Mouse (Mus musculus): ENCODE measurements around the gene Nrf1. TPM values are rescaled to one million over a fixed set of nuclear protein-coding genes. Genes with fewer than 3 reads are reported as not detected.

The Nrf1 gene
- polyA plus RNA-seq, 1 experiment from 2014 or later, result 51.3 TPM

- Histone ChIP-seq H3K27ac (no peak overlapping the region), H3K4me1 (no peaks in the 10 kb centered on the region), H3K9me3 (no peaks in the 10 kb centered on the region), H3K4me3 (no peak overlapping the region), H3K27me3 (no peaks in the 10 kb centered on the region), H3K9ac (no peak overlapping the region), H3K4me2 (no peak overlapping the region), H3K36me3 (no peaks in the 10 kb centered on the region)
- ATAC-seq (ENCODE audit: insufficient number of reproducible peaks, low FRiP score, low TSS enrichment, low read depth), result no peak
- 77% methylated on average over 4 of the region's 4 CpGs for WGBS
These were observed 12.7 kb upstream of the Nrf1 start for GRCm38 (mm10) chr6:30035112-30035511.

- no peak overlapping the region for H3K27ac ChIP-seq
- no peak overlapping the region for H3K4me2 ChIP-seq
- no peak overlapping the region for H3K4me3 ChIP-seq
- no peak overlapping the region for H3K9ac ChIP-seq
- H3K4me1 ChIP-seq, result no peaks in the 10 kb centered on the region
- H3K9me3 ChIP-seq, result no peaks in the 10 kb centered on the region
- 23% methylated on average over 1 of the region's 1 CpGs for WGBS
- H3K27me3 ChIP-seq, result no peaks in the 10 kb centered on the region
- H3K36me3 ChIP-seq, result no peaks in the 10 kb centered on the region
- no peak for ATAC-seq (ENCODE audit: insufficient number of reproducible peaks, low FRiP score, low TSS enrichment, low read depth)
These were observed 6.3 kb upstream of the Nrf1 start for GRCm38 (mm10) chr6:30041498-30041897.

DNA sequence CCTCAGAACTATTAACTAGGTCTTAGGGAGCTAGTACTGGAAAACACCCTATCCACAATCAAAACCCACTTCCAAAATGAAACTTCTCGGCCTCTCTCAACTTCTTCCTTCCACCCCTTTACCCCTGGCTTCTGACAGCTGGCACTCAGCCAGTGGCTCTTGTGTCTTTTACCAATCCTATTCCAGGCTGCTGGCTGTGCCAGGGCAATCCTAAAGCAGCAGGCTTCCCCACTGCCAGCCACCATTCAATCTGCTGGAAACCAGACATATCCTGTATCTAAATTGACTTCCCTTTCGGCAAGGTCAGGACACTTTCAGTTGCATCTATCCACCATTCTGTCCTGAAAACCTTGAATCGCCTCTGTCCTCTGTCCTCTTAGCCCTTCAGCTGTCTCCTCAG lies 5.3 kb upstream of the Nrf1 start:
- ATAC-seq (ENCODE audit: insufficient number of reproducible peaks, low FRiP score, low TSS enrichment, low read depth), result no peak
- H3K9me3 ChIP-seq, result no peaks in the 10 kb centered on the region
- H3K27ac ChIP-seq, result no peak overlapping the region
- H3K4me2 ChIP-seq, result no peak overlapping the region
- H3K4me3 ChIP-seq, result no peak overlapping the region
- H3K27me3 ChIP-seq, result no peaks in the 10 kb centered on the region
- H3K4me1 ChIP-seq, result no peaks in the 10 kb centered on the region
- no peak overlapping the region for H3K9ac ChIP-seq
- H3K36me3 ChIP-seq, result no peaks in the 10 kb centered on the region
- WGBS, result 73% methylated on average over 3 of the region's 3 CpGs

DNA sequence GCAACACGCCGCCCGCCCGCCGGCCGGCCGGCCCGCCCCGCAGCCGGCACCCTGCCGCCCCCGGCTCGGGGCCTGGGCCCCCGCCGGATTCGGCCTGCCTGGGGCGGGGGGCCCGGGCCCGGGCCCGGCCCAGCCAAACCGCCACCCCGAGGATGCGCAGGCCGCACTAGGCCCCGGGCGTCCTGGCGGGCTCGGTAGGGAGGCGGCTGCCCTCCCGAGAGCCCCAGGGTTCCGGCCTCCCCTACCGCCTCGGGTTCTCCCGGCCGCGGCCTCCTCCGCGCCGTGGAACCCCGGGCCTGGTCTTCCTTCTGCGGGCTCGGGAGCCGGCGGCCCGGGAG lies 344 bp downstream of the Nrf1 start:
- Histone ChIP-seq H3K4me2 (peak overlapping the region; percentile 72), H3K4me3 (peak overlapping the region; percentile 96), H3K4me1 (peaks cover 12% of the 10 kb centered on the region; the same call in 1 of the 2 replicates), H3K9me3 (no peaks in the 10 kb centered on the region), H3K27me3 (no peaks in the 10 kb centered on the region), H3K36me3 (no peaks in the 10 kb centered on the region), H3K9ac (peak overlapping the region; percentile 100), H3K27ac (peak overlapping the region; percentile 100)
- under 1% methylated on average over 43 of the region's 45 CpGs for WGBS
- no peak; the same call in 1 of the 2 replicates for ATAC-seq (ENCODE audit: insufficient number of reproducible peaks, low FRiP score, low TSS enrichment, low read depth)

GRCm38 (mm10) chr6:30048501-30049353 lies 939 bp downstream of the Nrf1 start:
- under 1% methylated on average over 46 of the region's 54 CpGs for WGBS
- Histone ChIP-seq H3K9ac (peak overlapping the region; percentile 100), H3K27me3 (no peaks in the 10 kb centered on the region), H3K27ac (peak overlapping the region; percentile 100), H3K9me3 (no peaks in the 10 kb centered on the region), H3K4me3 (peak overlapping the region; percentile 96), H3K36me3 (no peaks in the 10 kb centered on the region; the same call in 1 of the 2 replicates), H3K4me2 (peak overlapping the region; percentile 72), H3K4me1 (peaks cover 12% of the 10 kb centered on the region; the same call in 1 of the 2 replicates)
- ATAC-seq (ENCODE audit: insufficient number of reproducible peaks, low FRiP score, low TSS enrichment, low read depth), result peak; percentile 32

DNA sequence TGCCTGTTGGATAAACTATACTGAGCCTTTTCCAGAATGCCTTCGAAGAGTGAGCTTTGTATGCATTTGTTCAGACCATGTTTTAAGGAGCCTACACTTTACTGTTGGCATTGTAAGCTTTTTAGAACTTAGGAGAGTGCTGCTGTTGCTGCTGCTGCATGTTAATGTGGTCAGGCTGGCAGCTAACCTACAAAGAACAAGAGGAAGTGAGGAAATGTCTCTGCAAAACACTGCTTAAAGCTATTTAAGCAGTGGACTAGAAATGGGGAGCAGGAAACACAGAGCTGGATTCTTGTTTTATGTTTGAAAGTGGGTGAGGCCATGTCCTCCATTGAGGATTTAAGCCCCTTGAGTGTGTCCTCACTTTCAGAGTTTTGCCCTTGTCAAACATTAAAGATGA lies 5.3 kb downstream of the Nrf1 start:
- whole genome bisulfite sequencing, result 81% methylated on average over 1 of the region's 1 CpGs
- H3K4me3 ChIP-seq, result no peak overlapping the region
- H3K4me1 ChIP-seq, result peaks cover 12% of the 10 kb centered on the region; the same call in 1 of the 2 replicates
- no peaks in the 10 kb centered on the region for H3K27me3 ChIP-seq
- no peak overlapping the region for H3K4me2 ChIP-seq
- peak overlapping the region; percentile 43; the same call in 1 of the 2 replicates for H3K27ac ChIP-seq
- ATAC-seq (ENCODE audit: insufficient number of reproducible peaks, low FRiP score, low TSS enrichment, low read depth), result no peak
- no peaks in the 10 kb centered on the region; the same call in 1 of the 2 replicates for H3K36me3 ChIP-seq
- H3K9me3 ChIP-seq, result no peaks in the 10 kb centered on the region
- H3K9ac ChIP-seq, result no peak overlapping the region

GRCm38 (mm10) chr6:30062544-30062943 lies 14.8 kb downstream of the Nrf1 start:
- Histone ChIP-seq H3K9ac (no peak overlapping the region), H3K4me2 (no peak overlapping the region), H3K4me1 (no peaks in the 10 kb centered on the region), H3K9me3 (no peaks in the 10 kb centered on the region), H3K36me3 (0 out of 2 replicates have a peak, but pooled peaks cover 2% of the 10 kb centered on the region), H3K4me3 (no peak overlapping the region), H3K27ac (no peak overlapping the region), H3K27me3 (no peaks in the 10 kb centered on the region)
- WGBS, result 100% methylated on average over 2 of the region's 2 CpGs
- no peak for ATAC-seq (ENCODE audit: insufficient number of reproducible peaks, low FRiP score, low TSS enrichment, low read depth)

- no peak for ATAC-seq (ENCODE audit: insufficient number of reproducible peaks, low FRiP score, low TSS enrichment, low read depth)
- H3K27me3 ChIP-seq, result no peaks in the 10 kb centered on the region
- no peak overlapping the region for H3K27ac ChIP-seq
- H3K4me3 ChIP-seq, result no peak overlapping the region
- no peaks in the 10 kb centered on the region for H3K36me3 ChIP-seq
- H3K4me1 ChIP-seq, result no peaks in the 10 kb centered on the region
- no peak overlapping the region for H3K9ac ChIP-seq
- WGBS, result 86% methylated on average over 2 of the region's 2 CpGs
- H3K9me3 ChIP-seq, result no peaks in the 10 kb centered on the region
- no peak overlapping the region for H3K4me2 ChIP-seq
These were observed 17.6 kb downstream of the Nrf1 start for GRCm38 (mm10) chr6:30065369-30065768.

DNA sequence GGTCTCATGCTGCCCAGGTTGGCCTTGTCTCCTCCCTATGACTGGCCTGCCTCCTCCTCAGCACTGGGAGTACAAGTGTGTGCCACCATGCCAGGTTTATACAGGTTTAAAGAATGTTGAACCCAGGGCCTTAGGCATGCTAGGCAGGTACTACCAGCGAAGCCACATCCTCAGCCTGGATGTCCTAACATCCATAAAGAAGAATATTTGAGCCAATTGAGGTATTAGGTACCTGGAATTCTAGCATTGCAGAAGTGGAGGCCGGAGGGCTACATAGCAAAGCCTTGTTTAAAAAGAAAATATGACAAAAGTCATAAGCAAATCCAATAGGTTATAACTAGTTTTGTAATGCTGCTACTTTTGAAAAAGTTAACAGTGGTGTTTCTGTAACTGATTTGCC lies 19.0 kb downstream of the Nrf1 start:
- H3K9me3 ChIP-seq, result no peaks in the 10 kb centered on the region
- 92% methylated on average over 2 of the region's 2 CpGs for WGBS
- H3K9ac ChIP-seq, result no peak overlapping the region
- no peak overlapping the region for H3K4me2 ChIP-seq
- no peak overlapping the region for H3K4me3 ChIP-seq
- H3K27me3 ChIP-seq, result no peaks in the 10 kb centered on the region
- H3K36me3 ChIP-seq, result no peaks in the 10 kb centered on the region
- no peaks in the 10 kb centered on the region for H3K4me1 ChIP-seq
- H3K27ac ChIP-seq, result no peak overlapping the region
- no peak for ATAC-seq (ENCODE audit: insufficient number of reproducible peaks, low FRiP score, low TSS enrichment, low read depth)

DNA sequence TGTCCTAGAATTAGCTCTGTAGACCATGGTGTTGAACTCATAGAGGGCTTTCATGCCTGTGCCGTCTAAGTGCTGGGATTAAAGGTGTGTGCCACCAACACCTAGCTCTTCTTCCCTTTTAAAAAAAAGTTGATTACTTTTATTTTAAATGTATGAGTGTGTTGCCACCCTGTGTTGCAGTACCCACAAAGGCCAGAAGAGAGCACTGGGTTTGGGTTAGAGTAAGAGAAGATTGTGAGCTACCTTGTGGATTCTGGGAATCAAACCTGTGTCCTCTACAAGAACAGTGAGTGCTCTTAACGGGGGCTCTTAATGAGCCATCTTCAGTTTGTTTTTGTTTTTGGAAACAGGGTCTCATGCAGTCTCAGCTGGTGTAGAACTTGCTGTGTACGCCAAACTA lies 24.7 kb downstream of the Nrf1 start:
- Histone ChIP-seq H3K9me3 (no peaks in the 10 kb centered on the region), H3K27ac (no peak overlapping the region), H3K4me1 (peaks cover 7% of the 10 kb centered on the region), H3K27me3 (no peaks in the 10 kb centered on the region), H3K36me3 (no peaks in the 10 kb centered on the region), H3K4me2 (no peak overlapping the region), H3K9ac (no peak overlapping the region), H3K4me3 (no peak overlapping the region)
- WGBS, result 84% methylated on average over 3 of the region's 3 CpGs
- ATAC-seq (ENCODE audit: insufficient number of reproducible peaks, low FRiP score, low TSS enrichment, low read depth), result no peak

- ATAC-seq (ENCODE audit: insufficient number of reproducible peaks, low FRiP score, low TSS enrichment, low read depth), result no peak
These were observed 31.2 kb downstream of the Nrf1 start for GRCm38 (mm10) chr6:30078938-30079529.

GRCm38 (mm10) chr6:30081339-30081738 lies 33.6 kb downstream of the Nrf1 start:
- ATAC-seq (ENCODE audit: insufficient number of reproducible peaks, low FRiP score, low TSS enrichment, low read depth), result no peak
- Histone ChIP-seq H3K9ac (no peak overlapping the region), H3K4me1 (0 out of 2 replicates have a peak, but pooled peaks cover 5% of the 10 kb centered on the region), H3K27me3 (no peaks in the 10 kb centered on the region), H3K9me3 (no peaks in the 10 kb centered on the region), H3K4me3 (no peak overlapping the region), H3K27ac (no peak overlapping the region), H3K36me3 (no peaks in the 10 kb centered on the region), H3K4me2 (no peak overlapping the region)
- 64% methylated on average over 3 of the region's 3 CpGs for WGBS

More at GRCm38 (mm10) chr6:30078938-30079529, 31.2 kb downstream of the Nrf1 start:
- H3K4me1 ChIP-seq, result peaks cover 12% of the 10 kb centered on the region
- H3K36me3 ChIP-seq, result no peaks in the 10 kb centered on the region
- no peak overlapping the region for H3K4me2 ChIP-seq
- no peak overlapping the region for H3K4me3 ChIP-seq
- H3K27me3 ChIP-seq, result no peaks in the 10 kb centered on the region
- no peak overlapping the region for H3K9ac ChIP-seq
- no peaks in the 10 kb centered on the region for H3K9me3 ChIP-seq
- 56% methylated on average over 4 of the region's 4 CpGs for WGBS
- H3K27ac ChIP-seq, result no peak overlapping the region
